Mouse (Mus musculus): ENCODE measurements around the gene Rasgef1c.

Rasgef1c gene

GRCm38 (mm10) chr11:50024833-50025720 lies 123.4 kb downstream of the Rasgef1c start, which contains the start of gene Rnf130:
Rnf130 (plus strand) TSS chr11:50025346.
- peak; percentile 16 for DNase-seq (ENCODE audit: low read depth, low spot score)

- DNase-seq (ENCODE audit: low read depth, low spot score) = no peak
Observed at GRCm38 (mm10) chr11:50025721-50026520, 124.3 kb downstream of the Rasgef1c start.

GRCm38 (mm10) chr11:50026521-50027090 lies 125.0 kb downstream of the Rasgef1c start:
- no peak for DNase-seq (ENCODE audit: low read depth, low spot score)

- DNase-seq (ENCODE audit: low read depth, low spot score) = no peak
Observed at GRCm38 (mm10) chr11:50028416-50028815, 126.8 kb downstream of the Rasgef1c start.

Data from 3T3-L1 (cell line).